Mouse (Mus musculus) G1E (cell line): ENCODE measurements around the gene Tox4.

Experiments
- CTCF ChIP-seq: IDR thresholded peaks from 2 replicates; pipeline ENCODE4 v1.5.1; 2012; ENCODE audit warnings: low read depth, low read length, inconsistent platforms, mixed read lengths
- GATA1 ChIP-seq: IDR thresholded peaks from 2 replicates; pipeline ENCODE4 v1.6.1; 2012; ENCODE audit warnings: borderline replicate concordance, low read length, inconsistent platforms, mixed read lengths
- GATA2 ChIP-seq: IDR thresholded peaks from 2 replicates; pipeline ENCODE4 v1.6.1; 2012; ENCODE audit warnings: low read depth, low read length, inconsistent platforms, borderline replicate concordance
- POLR2AphosphoS5 ChIP-seq: IDR thresholded peaks from 2 replicates; pipeline ENCODE4 v1.6.1; 2012; ENCODE audit warnings: low read depth, low read length, inconsistent platforms; ENCODE audit not compliant: insufficient replicate concordance

- TF ChIP-seq GATA1: no peak
- TF ChIP-seq CTCF: peak; percentile 42; the same call in 1 of the 2 replicates
- TF ChIP-seq POLR2AphosphoS5: no peak
- TF ChIP-seq GATA2: no peak
Observed at GRCm38 (mm10) chr14:52338751-52339511, 60.0 kb downstream of the Tox4 start.
